Mouse (Mus musculus) embryonic facial prominence, embryonic 11.5 days (tissue): Measurements from ENCODE around the gene Arid3a. TPM values are rescaled to one million over a fixed set of nuclear protein-coding genes. Genes with fewer than 3 reads are reported as not detected.
"Not testable (repeated sequence)": the region's sequence is repeated elsewhere in the genome, so short reads cannot be mapped to it uniquely, and the experiment has no call there.

Experiments used
- ATAC-seq: fragments of 200-750 bp; cut with Nextera tagmentation; replicated peaks from 2 replicates; pipeline ENCODE4 v1.8.0; 2017; ENCODE audit warnings: low read depth; ENCODE audit not compliant: insufficient number of reproducible peaks, low FRiP score, low TSS enrichment
- DNase-seq: peaks from one replicate; pipeline ENCODE4 v3.0.0-alpha.2; 2015; ENCODE audit warnings: low spot score
- H3K27ac ChIP-seq: fragments of 300-500 bp; sonication (generic); replicated peaks from 2 replicates; pipeline ENCODE4 v1.5.1; 2014; ENCODE audit warnings: mild to moderate bottlenecking, low read depth, low read length, control low read depth
- H3K27me3 ChIP-seq: fragments of 300-500 bp; sonication (generic); 2 replicates; pipeline ENCODE4 v1.6.1; 2014; ENCODE audit warnings: mild to moderate bottlenecking, low read length, moderate library complexity, mixed read lengths; ENCODE audit not compliant: control insufficient read depth, insufficient read depth
- H3K36me3 ChIP-seq: fragments of 300-500 bp; sonication (generic); replicated peaks from 2 replicates; pipeline ENCODE4 v1.6.1; 2014; ENCODE audit warnings: low read depth, mild to moderate bottlenecking, low read length, moderate library complexity, mixed read lengths; ENCODE audit not compliant: control insufficient read depth, insufficient read depth
- H3K4me1 ChIP-seq: fragments of 300-500 bp; sonication (generic); 2 replicates; pipeline ENCODE4 v1.6.1; 2014; ENCODE audit warnings: low read length, mixed read lengths; ENCODE audit not compliant: control insufficient read depth, insufficient read depth
- H3K4me2 ChIP-seq: fragments of 300-500 bp; sonication (generic); 2 replicates; pipeline ENCODE4 v1.6.1; 2014; ENCODE audit warnings: low read depth, mild to moderate bottlenecking, control low read depth, low read length, moderate library complexity
- H3K4me3 ChIP-seq: fragments of 300-500 bp; sonication (generic); 2 replicates; pipeline ENCODE4 v1.5.1; 2014; ENCODE audit warnings: low read depth, low read length, control low read depth
- H3K9ac ChIP-seq: fragments of 300-500 bp; sonication (generic); replicated peaks from 2 replicates; pipeline ENCODE4 v1.6.1; 2014; ENCODE audit warnings: mild to moderate bottlenecking, control low read depth, low read length
- H3K9me3 ChIP-seq: fragments of 300-500 bp; sonication (generic); replicated peaks from 2 replicates; pipeline ENCODE4 v1.6.1; 2016; ENCODE audit warnings: mild to moderate bottlenecking, low read length, inconsistent platforms, mixed read lengths; ENCODE audit not compliant: control insufficient read depth
- WGBS: fragments of 180-500 bp; shearing (Covaris S2); extraction: QIAGEN DNeasy Blood & Tissue Kit; methylation state at CpG from one replicate; pipeline ENCODE4 v1.1.7; 2014; 5-methylcytosine and 5-hydroxymethylcytosine counted together
- polyA plus RNA-seq: library from polyadenylated mRNA; unstranded; fragments of >200 nt; fragmentation: Nextera tagmentation; extraction: Ambion mirVana; gene quantifications from 2 replicates; pipeline ENCODE4 v1.2.1, GENCODE M21; 2014

The Arid3a gene
- polyA plus RNA-seq, 1 experiment from 2014 or later, result 5.0 TPM

DNA sequence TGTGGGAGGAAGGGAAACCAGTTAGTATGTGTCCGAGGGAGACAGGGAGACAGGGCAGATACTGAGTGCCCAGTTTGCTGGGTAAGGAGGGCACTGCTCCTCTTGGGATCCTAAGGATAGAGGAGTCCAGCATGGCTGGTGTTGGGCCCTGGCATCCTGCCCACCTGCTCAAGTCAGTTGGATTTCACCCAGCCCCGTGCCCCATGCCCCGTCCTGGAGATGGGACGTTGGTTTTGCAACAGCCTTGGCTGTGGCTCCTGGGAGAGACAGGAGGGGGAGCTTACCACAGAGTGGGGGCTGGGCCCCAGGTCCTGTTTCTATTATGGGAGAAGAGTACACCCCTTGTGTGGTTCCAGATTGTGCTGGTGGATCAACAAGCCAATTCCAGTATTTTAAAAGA, 42.4 kb upstream of the Arid3a start:
- no peak for ATAC-seq
- Histone ChIP-seq H3K27me3 (peaks cover 6% of the 10 kb centered on the region; the same call in 1 of the 2 replicates), H3K4me3 (no peak overlapping the region), H3K9me3 (no peaks in the 10 kb centered on the region), H3K27ac (no peak overlapping the region), H3K36me3 (no peaks in the 10 kb centered on the region), H3K4me1 (no peaks in the 10 kb centered on the region), H3K4me2 (no peak overlapping the region), H3K9ac (no peak overlapping the region)
- DNase-seq, result no peak
- WGBS, result 71% methylated on average over 4 of the region's 4 CpGs

DNA sequence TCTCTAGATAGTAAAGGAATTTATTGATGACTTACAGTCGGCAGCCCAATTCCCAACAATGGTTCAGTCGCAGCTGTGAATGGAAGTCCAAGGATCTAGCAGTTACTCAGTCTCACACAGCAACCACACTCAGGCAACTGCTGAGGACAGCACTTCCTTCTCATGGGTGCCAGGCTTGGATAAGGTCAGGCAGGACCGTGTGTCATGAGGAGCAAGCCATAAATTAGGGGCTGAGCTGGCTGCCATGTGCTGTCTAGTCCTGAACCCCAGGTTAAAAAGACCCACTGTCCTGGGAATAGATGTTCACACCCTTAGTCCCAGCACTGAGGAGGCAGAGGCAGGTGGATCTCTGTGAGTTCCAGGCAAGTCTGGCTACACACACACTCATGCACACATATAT, 41.9 kb upstream of the Arid3a start:
- H3K27me3 ChIP-seq, DNase-seq, H3K9ac ChIP-seq, H3K4me3 ChIP-seq, H3K27ac ChIP-seq, H3K4me1 ChIP-seq, ATAC-seq, H3K9me3 ChIP-seq, H3K4me2 ChIP-seq, H3K36me3 ChIP-seq: not testable (repeated sequence)
- 70% methylated on average over 2 of the region's 3 CpGs for WGBS

DNA sequence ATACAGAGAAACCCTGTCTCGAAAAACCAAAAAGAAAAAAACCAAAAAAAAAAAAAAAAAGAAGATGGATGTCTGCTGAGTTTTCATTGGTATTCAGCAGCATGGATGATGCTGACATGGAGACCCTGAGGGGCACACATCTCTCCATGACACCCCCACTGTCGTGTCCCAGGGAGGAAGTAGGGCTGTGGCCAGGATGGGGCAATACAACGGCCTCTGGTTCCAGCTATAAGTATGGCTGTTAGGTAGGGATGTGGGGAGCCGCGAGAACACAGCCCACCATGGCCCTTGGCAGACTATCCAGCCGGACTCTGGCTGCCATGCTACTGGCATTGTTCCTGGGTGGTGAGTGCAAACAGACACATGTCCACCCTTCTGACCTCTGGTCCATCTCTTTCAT, 40.8 kb upstream of the Arid3a start, which contains the start of gene Elane:
Elane (plus strand) TSS at position 194 of the 400 bp plus-strand sequence.
- no peak for DNase-seq
- H3K9me3 ChIP-seq, result no peaks in the 10 kb centered on the region
- no peak within 1 kb of the TSS for H3K9ac ChIP-seq
- no peak for ATAC-seq
- peaks cover 6% of the 10 kb centered on the region; the same call in 1 of the 2 replicates for H3K27me3 ChIP-seq
- H3K4me1 ChIP-seq, result no peaks in the 10 kb centered on the region
- H3K4me2 ChIP-seq, result no peak within 1 kb of the TSS
- 80% methylated on average over 6 of the region's 6 CpGs for WGBS
- no peak within 1 kb of the TSS for H3K27ac ChIP-seq
- no peak within 1 kb of the TSS for H3K4me3 ChIP-seq
- H3K36me3 ChIP-seq, result no peaks in the 10 kb centered on the region

- Histone ChIP-seq H3K27me3 (peaks cover 6% of the 10 kb centered on the region; the same call in 1 of the 2 replicates), H3K4me1 (no peaks in the 10 kb centered on the region), H3K4me2 (no peak overlapping the region), H3K4me3 (no peak overlapping the region), H3K9ac (no peak overlapping the region), H3K36me3 (no peaks in the 10 kb centered on the region), H3K27ac (no peak overlapping the region), H3K9me3 (no peaks in the 10 kb centered on the region)
- no peak for DNase-seq
- ATAC-seq, result no peak
- WGBS, result 77% methylated on average over 8 of the region's 8 CpGs
Measured at GRCm38 (mm10) chr10:79886611-79887010, 40.2 kb upstream of the Arid3a start.

DNA sequence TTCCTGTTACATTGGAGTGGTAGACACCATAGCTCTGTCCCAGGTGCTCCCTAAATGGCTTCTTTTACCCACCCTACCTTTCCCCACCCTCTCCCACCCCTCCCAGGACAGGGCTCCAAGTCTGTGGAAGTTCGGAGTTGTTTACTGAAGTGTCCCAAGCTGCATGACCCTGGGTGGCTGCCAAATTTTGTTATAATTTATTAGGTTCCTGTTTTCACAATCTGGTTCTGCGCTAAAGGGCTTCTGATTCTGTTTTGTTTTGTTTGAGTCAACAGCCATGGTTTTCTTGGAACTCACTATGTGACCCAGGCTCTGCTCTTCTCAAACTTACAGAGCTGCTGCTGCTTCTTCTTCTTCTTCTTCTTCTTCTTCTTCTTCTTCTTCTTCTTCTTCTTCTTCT, 37.5 kb upstream of the Arid3a start:
- Histone ChIP-seq H3K9me3 (no peaks in the 10 kb centered on the region), H3K27me3 (no peaks in the 10 kb centered on the region), H3K4me1 (no peaks in the 10 kb centered on the region), H3K4me3 (no peak overlapping the region), H3K4me2 (no peak overlapping the region), H3K27ac (no peak overlapping the region), H3K36me3 (no peaks in the 10 kb centered on the region), H3K9ac (no peak overlapping the region)
- ATAC-seq (no peak), DNase-seq (no peak)
- 86% methylated on average over 2 of the region's 2 CpGs for WGBS

DNA sequence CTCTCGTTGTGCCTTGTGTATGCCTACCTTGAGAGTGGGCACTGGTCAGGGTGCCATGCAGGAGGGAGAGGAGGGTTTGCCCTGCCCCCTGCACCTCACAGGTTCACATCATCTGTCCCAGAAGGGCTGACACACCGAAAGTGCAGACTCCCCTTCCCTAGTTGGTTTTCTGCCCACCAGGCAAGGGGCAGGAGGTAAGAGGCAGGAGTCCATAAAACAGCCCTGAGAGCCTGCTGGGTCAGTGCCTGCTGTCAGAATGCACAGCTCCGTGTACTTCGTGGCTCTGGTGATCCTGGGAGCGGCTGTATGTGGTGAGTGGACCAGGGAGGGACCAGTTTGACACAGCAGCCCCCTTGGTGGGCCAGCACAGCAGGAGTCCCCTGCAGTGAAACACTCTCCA, 36.2 kb upstream of the Arid3a start, which contains the start of gene Cfd:
Cfd (plus strand) TSS at position 184 of the 400 bp plus-strand sequence.
- no peak within 1 kb of the TSS for H3K9ac ChIP-seq
- WGBS, result 41% methylated on average over 5 of the region's 5 CpGs
- no peak for ATAC-seq
- H3K27me3 ChIP-seq, result no peaks in the 10 kb centered on the region
- H3K4me2 ChIP-seq, result no peak within 1 kb of the TSS
- H3K27ac ChIP-seq, result no peak within 1 kb of the TSS
- H3K9me3 ChIP-seq, result no peaks in the 10 kb centered on the region
- H3K4me1 ChIP-seq, result no peaks in the 10 kb centered on the region
- no peak within 1 kb of the TSS for H3K4me3 ChIP-seq
- peaks cover 2% of the 10 kb centered on the region; the same call in 1 of the 2 replicates for H3K36me3 ChIP-seq
- no peak for DNase-seq

DNA sequence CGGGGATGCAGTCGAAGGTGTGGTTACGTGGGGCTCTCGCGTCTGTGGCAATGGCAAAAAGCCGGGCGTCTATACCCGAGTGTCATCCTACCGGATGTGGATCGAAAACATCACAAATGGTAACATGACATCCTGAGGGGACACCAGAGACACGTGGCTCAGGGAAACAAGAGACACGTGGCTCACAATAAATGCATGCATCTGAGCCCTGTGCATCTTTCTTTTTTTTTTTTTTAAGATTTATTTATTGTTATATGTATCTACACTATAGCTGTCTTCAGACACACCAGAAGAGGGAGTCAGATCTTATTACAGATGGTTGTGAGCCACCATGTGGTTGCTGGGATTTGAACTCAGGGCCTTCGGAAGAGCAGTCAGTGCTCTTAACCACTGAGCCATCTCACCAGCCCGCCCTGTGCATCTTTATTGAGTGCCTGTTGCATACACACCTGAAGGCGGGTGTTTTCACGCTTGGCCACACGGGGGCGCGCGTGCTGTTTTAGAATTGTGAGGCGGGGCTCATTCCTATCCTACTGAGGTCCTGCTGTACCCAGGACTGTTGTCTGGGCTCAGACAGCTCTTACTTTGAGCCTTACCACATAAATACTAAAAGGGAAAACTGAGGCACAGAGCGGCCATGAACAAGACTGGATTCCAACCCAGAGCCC, 34.3 kb upstream of the Arid3a start:
- ATAC-seq, H3K4me2 ChIP-seq, H3K4me1 ChIP-seq, H3K4me3 ChIP-seq, H3K27me3 ChIP-seq, H3K9me3 ChIP-seq, H3K27ac ChIP-seq, H3K36me3 ChIP-seq, H3K9ac ChIP-seq: not testable (repeated sequence)
- peak; percentile 86 for DNase-seq
- 49% methylated on average over 22 of the region's 22 CpGs for WGBS

- Histone ChIP-seq H3K27me3 (no peaks in the 10 kb centered on the region), H3K4me1 (no peaks in the 10 kb centered on the region), H3K4me3 (no peak overlapping the region), H3K9me3 (no peaks in the 10 kb centered on the region; the same call in 1 of the 2 replicates), H3K4me2 (no peak overlapping the region), H3K27ac (no peak overlapping the region), H3K36me3 (peaks cover 4% of the 10 kb centered on the region), H3K9ac (no peak overlapping the region)
- DNase-seq (no peak), ATAC-seq (no peak)
- WGBS, result 92% methylated on average over 16 of the region's 16 CpGs
Measured at GRCm38 (mm10) chr10:79896306-79896705, 30.5 kb upstream of the Arid3a start.
